Mouse (Mus musculus): Measurements from ENCODE around the gene Tmem245. TPM values are rescaled to one million over a fixed set of nuclear protein-coding genes. Genes with fewer than 3 reads are reported as not detected.

Gene Tmem245
- polyA plus RNA-seq, 1 experiment, result 17.2 TPM

GRCm38 (mm10) chr4:56831013-56831609 lies 116.1 kb downstream of the Tmem245 start:
- no peak overlapping the region for H3K27ac ChIP-seq (replicated peaks; ENCODE audit: low read depth, low read length)

GRCm38 (mm10) chr4:56829511-56829921 lies 117.7 kb downstream of the Tmem245 start:
- Histone ChIP-seq H3K4me3 (ENCODE audit: insufficient read depth, low read depth, low read length) (no peak overlapping the region), H3K27ac (replicated peaks; ENCODE audit: low read depth, low read length) (no peak overlapping the region), H3K4me1 (ENCODE audit: control insufficient read depth, insufficient read depth, insufficient read length, low read length) (no peaks in the 10 kb centered on the region)

More at GRCm38 (mm10) chr4:56831013-56831609, 116.1 kb downstream of the Tmem245 start:
- no peaks in the 10 kb centered on the region for H3K4me1 ChIP-seq (ENCODE audit: control insufficient read depth, insufficient read depth, insufficient read length, low read length)
- H3K4me3 ChIP-seq (ENCODE audit: insufficient read depth, low read depth, low read length), result no peak overlapping the region

GRCm38 (mm10) chr4:56828932-56829331 lies 118.3 kb downstream of the Tmem245 start:
- H3K4me3 ChIP-seq (ENCODE audit: insufficient read depth, low read depth, low read length), result no peak overlapping the region
- H3K4me1 ChIP-seq (ENCODE audit: control insufficient read depth, insufficient read depth, insufficient read length, low read length), result no peaks in the 10 kb centered on the region
- no peak overlapping the region for H3K27ac ChIP-seq (replicated peaks; ENCODE audit: low read depth, low read length)

DNA sequence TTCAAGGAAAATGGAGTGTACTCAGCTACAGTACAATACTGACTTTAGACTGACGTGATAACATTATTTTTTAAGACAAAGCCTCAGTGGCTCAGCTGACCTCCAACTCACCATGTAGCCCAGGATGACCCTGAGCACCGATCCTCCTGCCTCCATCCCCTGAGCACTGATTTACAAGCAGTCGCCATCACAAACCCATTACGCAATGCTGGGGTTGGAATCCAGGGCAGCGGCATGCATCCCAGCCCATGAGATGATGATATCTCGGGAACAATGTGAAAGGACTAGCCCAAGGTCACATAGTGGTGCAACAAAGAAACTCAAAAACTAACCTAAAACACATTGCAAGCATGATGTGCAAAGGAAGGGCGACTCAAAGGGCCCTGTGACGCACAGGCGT lies 123.0 kb downstream of the Tmem245 start:
- Histone ChIP-seq H3K4me3 (ENCODE audit: insufficient read depth, low read depth, low read length) (no peak overlapping the region), H3K27ac (replicated peaks; ENCODE audit: low read depth, low read length) (no peak overlapping the region)

DNA sequence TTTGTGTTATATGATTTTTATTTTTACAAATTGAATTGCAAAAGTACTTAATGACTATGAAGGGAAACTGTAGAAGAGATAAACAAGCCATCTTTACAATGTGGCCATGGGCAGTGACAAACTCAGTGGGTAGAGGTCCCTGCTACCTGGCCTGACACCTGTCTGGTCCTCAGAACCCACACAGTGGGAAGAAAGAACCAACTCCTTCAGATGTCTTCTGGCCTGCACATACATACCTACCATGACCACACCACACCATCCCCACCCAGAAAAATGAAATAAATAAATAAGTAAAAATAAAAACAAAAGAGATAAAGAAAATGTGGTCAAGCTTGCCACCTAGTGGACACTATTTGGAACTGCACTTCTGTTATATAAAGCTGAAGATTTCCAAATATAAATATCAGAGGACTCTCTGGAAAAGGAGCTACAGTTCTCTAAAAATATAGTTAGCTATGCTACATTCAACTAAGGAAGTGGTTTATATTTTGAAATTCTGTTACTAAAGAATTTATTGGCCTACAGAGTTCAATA lies 127.2 kb downstream of the Tmem245 start:
- no peak overlapping the region for H3K4me3 ChIP-seq (ENCODE audit: insufficient read depth, low read depth, low read length)
- H3K27ac ChIP-seq (replicated peaks; ENCODE audit: low read depth, low read length), result no peak overlapping the region
- no peaks in the 10 kb centered on the region for H3K4me1 ChIP-seq (ENCODE audit: control insufficient read depth, insufficient read depth, insufficient read length, low read length)

More for the DNA sequence above, 123.0 kb downstream of the Tmem245 start:
- no peaks in the 10 kb centered on the region for H3K4me1 ChIP-seq (ENCODE audit: control insufficient read depth, insufficient read depth, insufficient read length, low read length)

Other genes with a start within 250 kb of the Tmem245 start
- not detected in 2 replicates for gene Gm26657, start 207.4 kb downstream of the Tmem245 start, polyA plus RNA-seq (2012; ENCODE audit: insufficient read depth, insufficient read length, missing spikeins)
- not detected in 2 replicates for gene Actl7b, start 206.0 kb downstream of the Tmem245 start, polyA plus RNA-seq (2012; ENCODE audit: insufficient read depth, insufficient read length, missing spikeins)
- not detected in 2 replicates for gene Actl7a, start 204.0 kb downstream of the Tmem245 start, polyA plus RNA-seq (2012; ENCODE audit: insufficient read depth, insufficient read length, missing spikeins)
- gene Elp1, start 145.1 kb downstream of the Tmem245 start, polyA plus RNA-seq (2012; ENCODE audit: insufficient read depth, insufficient read length, missing spikeins), result 9.1 and 9.6 TPM in 2 replicates
- 6.3 and 6.6 TPM in 2 replicates for gene Fam206a, start 145.1 kb downstream of the Tmem245 start, polyA plus RNA-seq (2012; ENCODE audit: insufficient read depth, insufficient read length, missing spikeins)
- 5.4 and 7.4 TPM in 2 replicates for gene Ctnnal1, start 82.2 kb downstream of the Tmem245 start, polyA plus RNA-seq (2012; ENCODE audit: insufficient read depth, insufficient read length, missing spikeins)
- gene Frrs1l, start 43.0 kb upstream of the Tmem245 start, polyA plus RNA-seq (2012; ENCODE audit: insufficient read depth, insufficient read length, missing spikeins), result not detected in 2 replicates
- gene Epb41l4b, start 196.0 kb upstream of the Tmem245 start, polyA plus RNA-seq (2012; ENCODE audit: insufficient read depth, insufficient read length, missing spikeins), result 0.75 and 2.3 TPM in 2 replicates